Mouse (Mus musculus) midbrain, embryonic 15.5 days (tissue): ENCODE results near the gene Gcnt4. TPM values are rescaled to one million over a fixed set of nuclear protein-coding genes. Genes with fewer than 3 reads are reported as not detected.

Experiments
- ATAC-seq: fragments of 200-750 bp; cut with Nextera tagmentation; replicated peaks from 2 replicates; pipeline ENCODE4 v1.8.0; 2017; ENCODE audit warnings: moderate TSS enrichment
- H3K27ac ChIP-seq: fragments of 300-500 bp; sonication (generic); 2 replicates; pipeline ENCODE4 v1.5.1; 2015; ENCODE audit warnings: mild to moderate bottlenecking, inconsistent platforms
- H3K27me3 ChIP-seq: fragments of 300-500 bp; sonication (generic); replicated peaks from 2 replicates; pipeline ENCODE4 v1.6.1; 2015; ENCODE audit warnings: inconsistent platforms
- H3K36me3 ChIP-seq: fragments of 300-500 bp; sonication (generic); replicated peaks from 2 replicates; pipeline ENCODE4 v1.6.1; 2015; ENCODE audit warnings: inconsistent platforms
- H3K4me1 ChIP-seq: fragments of 300-500 bp; sonication (generic); 2 replicates; pipeline ENCODE4 v1.6.1; 2015; ENCODE audit warnings: inconsistent platforms
- H3K4me2 ChIP-seq: fragments of 300-500 bp; sonication (generic); 2 replicates; pipeline ENCODE4 v1.6.1; 2015; ENCODE audit warnings: inconsistent platforms, mild to moderate bottlenecking, moderate library complexity
- H3K4me3 ChIP-seq: fragments of 300-500 bp; sonication (generic); 2 replicates; pipeline ENCODE4 v1.5.1; 2015; ENCODE audit warnings: mild to moderate bottlenecking, inconsistent platforms
- H3K9ac ChIP-seq: fragments of 300-500 bp; sonication (generic); 2 replicates; pipeline ENCODE4 v1.6.1; 2015; ENCODE audit warnings: mild to moderate bottlenecking, inconsistent platforms
- H3K9me3 ChIP-seq: fragments of 300-500 bp; sonication (generic); 2 replicates; pipeline ENCODE4 v1.6.1; 2016; ENCODE audit warnings: inconsistent platforms
- WGBS: fragments of 180-500 bp; shearing (Covaris S2); methylation state at CpG from one replicate; pipeline ENCODE4 v1.1.7; 2015; ENCODE audit warnings: mixed read lengths; 5-methylcytosine and 5-hydroxymethylcytosine counted together
- polyA plus RNA-seq: library from polyadenylated mRNA; unstranded; fragments of >200 nt; fragmentation: Nextera tagmentation; extraction: Ambion mirVana; gene quantifications from 2 replicates; pipeline ENCODE4 v1.2.1, GENCODE M21; 2015

Gcnt4 gene
- polyA plus RNA-seq, 1 experiment from 2014 or later, result 0.14 TPM

- Histone ChIP-seq H3K36me3 (no peaks in the 10 kb centered on the region), H3K4me3 (no peak overlapping the region), H3K27me3 (no peaks in the 10 kb centered on the region), H3K4me1 (no peaks in the 10 kb centered on the region), H3K9me3 (no peaks in the 10 kb centered on the region), H3K9ac (no peak overlapping the region), H3K4me2 (no peak overlapping the region), H3K27ac (no peak overlapping the region)
- no peak for ATAC-seq
- WGBS, result 63% methylated on average over 26 of the region's 26 CpGs
Observed at GRCm38 (mm10) chr13:96983251-96984126, 59.0 kb downstream of the Gcnt4 start.

GRCm38 (mm10) chr13:96984688-96985087 lies 60.2 kb downstream of the Gcnt4 start:
- Histone ChIP-seq H3K4me2 (no peak overlapping the region), H3K9ac (no peak overlapping the region), H3K27me3 (no peaks in the 10 kb centered on the region), H3K9me3 (no peaks in the 10 kb centered on the region), H3K4me1 (no peaks in the 10 kb centered on the region), H3K4me3 (no peak overlapping the region), H3K36me3 (no peaks in the 10 kb centered on the region), H3K27ac (no peak overlapping the region)
- no peak for ATAC-seq
- WGBS, result 78% methylated on average over 5 of the region's 5 CpGs

- no peaks in the 10 kb centered on the region for H3K36me3 ChIP-seq
- H3K4me3 ChIP-seq, result no peak overlapping the region
- H3K9me3 ChIP-seq, result no peaks in the 10 kb centered on the region
- no peaks in the 10 kb centered on the region for H3K4me1 ChIP-seq
- 54% methylated on average over 12 of the region's 12 CpGs for WGBS
- no peak overlapping the region for H3K4me2 ChIP-seq
- H3K9ac ChIP-seq, result no peak overlapping the region
- no peak overlapping the region for H3K27ac ChIP-seq
- no peak for ATAC-seq
- no peaks in the 10 kb centered on the region for H3K27me3 ChIP-seq
Observed at GRCm38 (mm10) chr13:96985599-96986275, 61.2 kb downstream of the Gcnt4 start.

DNA sequence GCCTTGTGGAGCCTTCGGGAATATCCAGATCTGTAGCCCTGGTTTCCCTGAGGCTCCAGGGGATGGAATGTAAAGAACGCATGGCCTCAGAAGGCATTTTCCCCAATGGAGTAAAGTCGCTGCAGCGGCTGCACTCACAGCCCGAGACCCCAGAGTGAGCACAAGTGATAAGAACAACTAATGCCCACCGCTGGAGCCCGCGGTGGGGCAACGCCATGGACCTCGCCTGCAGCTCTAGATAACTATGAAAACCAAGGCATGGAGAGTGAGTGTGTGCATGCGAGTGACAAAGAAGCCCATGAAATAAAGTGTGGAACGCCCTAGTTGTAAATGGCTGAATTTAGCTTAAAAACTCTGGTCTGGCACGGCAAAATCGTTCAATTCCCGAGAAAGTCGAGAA lies 64.6 kb downstream of the Gcnt4 start:
- Histone ChIP-seq H3K4me2 (no peak overlapping the region), H3K27ac (no peak overlapping the region), H3K4me3 (no peak overlapping the region), H3K4me1 (no peaks in the 10 kb centered on the region), H3K9ac (no peak overlapping the region), H3K36me3 (no peaks in the 10 kb centered on the region), H3K27me3 (no peaks in the 10 kb centered on the region), H3K9me3 (no peaks in the 10 kb centered on the region)
- ATAC-seq, result no peak
- WGBS, result 96% methylated on average over 16 of the region's 16 CpGs

- Histone ChIP-seq H3K4me2 (no peak overlapping the region), H3K27me3 (no peaks in the 10 kb centered on the region), H3K4me1 (no peaks in the 10 kb centered on the region), H3K4me3 (no peak overlapping the region), H3K27ac (no peak overlapping the region), H3K36me3 (no peaks in the 10 kb centered on the region), H3K9me3 (no peaks in the 10 kb centered on the region), H3K9ac (no peak overlapping the region)
- WGBS, result 92% methylated on average over 3 of the region's 3 CpGs
- ATAC-seq, result no peak
Observed at GRCm38 (mm10) chr13:96990045-96990444, 65.6 kb downstream of the Gcnt4 start.

DNA sequence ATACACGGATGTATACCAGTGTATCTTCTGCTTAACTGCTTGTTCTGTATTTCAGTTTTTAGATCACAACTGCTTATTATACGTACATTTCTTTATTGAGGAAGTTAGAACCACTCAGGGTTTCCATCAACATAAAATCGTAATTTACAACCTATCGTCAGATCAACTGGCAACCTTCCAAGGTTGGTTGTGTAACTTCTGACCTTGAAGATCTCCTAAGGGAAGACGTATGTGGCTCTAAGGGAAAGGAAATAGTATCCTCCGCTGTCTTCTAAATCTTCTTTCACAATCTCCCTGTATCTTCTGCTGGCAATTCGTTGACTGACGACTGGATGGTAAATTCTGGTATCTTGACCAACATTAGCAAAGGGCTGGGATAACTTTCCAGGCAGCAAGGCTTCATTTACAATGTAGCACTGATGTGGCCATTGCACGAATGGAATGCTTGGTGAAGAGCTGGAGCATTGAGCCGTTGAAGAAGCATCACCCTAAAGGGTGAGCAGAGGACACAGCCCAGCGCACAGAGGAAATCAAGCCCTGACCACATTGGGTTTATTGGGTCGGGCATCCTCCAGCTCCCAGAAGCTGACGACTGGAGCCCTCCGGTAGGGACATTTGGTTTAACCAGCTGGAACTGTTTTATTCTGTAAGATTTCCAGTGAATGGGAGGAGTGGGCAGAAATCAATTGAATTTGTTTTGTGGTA lies 66.2 kb downstream of the Gcnt4 start:
- Histone ChIP-seq H3K27ac (no peak overlapping the region), H3K36me3 (no peaks in the 10 kb centered on the region), H3K4me1 (no peaks in the 10 kb centered on the region), H3K27me3 (no peaks in the 10 kb centered on the region), H3K9ac (no peak overlapping the region), H3K4me2 (no peak overlapping the region), H3K9me3 (no peaks in the 10 kb centered on the region), H3K4me3 (no peak overlapping the region)
- 77% methylated on average over 14 of the region's 14 CpGs for WGBS
- ATAC-seq, result no peak

DNA sequence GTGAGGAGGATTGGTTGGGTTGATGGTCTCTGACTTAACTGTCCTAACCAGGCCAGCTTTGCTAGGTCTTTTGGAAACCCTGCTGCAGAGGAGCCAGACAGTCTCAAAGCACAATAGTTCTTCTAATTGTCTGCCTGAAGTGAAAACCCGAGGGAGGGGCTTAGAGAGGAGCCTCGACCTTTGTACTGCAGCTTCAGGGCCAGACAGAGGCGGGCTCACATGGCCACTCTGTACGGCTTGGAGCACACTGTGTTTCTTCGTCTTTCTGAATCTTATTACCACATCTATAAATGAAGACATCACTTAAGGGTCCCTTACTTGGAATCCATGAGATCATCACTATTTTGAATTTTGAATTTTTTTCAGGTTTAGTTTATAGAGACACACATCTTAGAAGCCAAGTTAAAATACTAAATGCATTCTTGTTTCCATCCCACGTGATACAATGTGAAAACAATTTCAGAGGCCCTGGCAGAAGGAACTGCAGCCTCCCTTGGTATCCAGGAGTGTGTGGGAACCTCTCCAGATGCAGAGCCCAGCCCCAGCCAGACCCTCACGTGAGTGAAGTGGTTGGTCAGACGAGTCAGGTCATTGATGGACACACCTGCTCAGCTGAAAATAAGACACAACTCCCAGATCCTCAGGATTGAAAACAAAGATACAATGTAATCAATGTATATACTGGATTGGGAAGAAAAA lies 69.0 kb downstream of the Gcnt4 start:
- no peak for ATAC-seq
- Histone ChIP-seq H3K9me3 (no peaks in the 10 kb centered on the region), H3K4me2 (no peak overlapping the region), H3K27me3 (no peaks in the 10 kb centered on the region), H3K4me3 (no peak overlapping the region), H3K9ac (no peak overlapping the region), H3K27ac (no peak overlapping the region), H3K4me1 (no peaks in the 10 kb centered on the region), H3K36me3 (no peaks in the 10 kb centered on the region)
- WGBS, result 36% methylated on average over 8 of the region's 8 CpGs

DNA sequence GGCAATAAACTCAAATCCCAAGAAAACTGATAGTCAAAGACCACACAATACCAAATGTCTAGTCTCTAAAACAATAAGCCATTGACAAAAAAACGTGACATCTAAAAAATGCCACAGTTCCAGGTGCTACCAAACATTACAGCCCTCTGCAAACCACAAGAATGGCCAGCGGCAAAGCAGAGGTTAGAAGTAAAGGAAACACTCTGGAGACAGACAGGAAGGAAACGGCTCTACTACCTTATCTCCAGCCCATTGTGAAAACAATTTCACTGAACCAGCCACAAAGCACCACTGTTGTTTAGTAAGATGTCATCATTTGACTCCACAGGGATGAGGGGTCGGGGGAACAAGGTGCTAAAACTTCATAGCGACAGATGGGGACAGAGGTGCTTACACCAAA lies 70.8 kb downstream of the Gcnt4 start:
- Histone ChIP-seq H3K4me2 (no peak overlapping the region), H3K4me3 (no peak overlapping the region), H3K27me3 (no peaks in the 10 kb centered on the region), H3K4me1 (no peaks in the 10 kb centered on the region), H3K9me3 (no peaks in the 10 kb centered on the region), H3K36me3 (no peaks in the 10 kb centered on the region), H3K27ac (no peak overlapping the region), H3K9ac (no peak overlapping the region)
- ATAC-seq, result no peak
- 83% methylated on average over 5 of the region's 5 CpGs for WGBS

GRCm38 (mm10) chr13:96997080-96997479 lies 72.6 kb downstream of the Gcnt4 start:
- ATAC-seq, result no peak
- no peak overlapping the region for H3K9ac ChIP-seq

More at GRCm38 (mm10) chr13:96997080-96997479, 72.6 kb downstream of the Gcnt4 start:
- Histone ChIP-seq H3K4me1 (no peaks in the 10 kb centered on the region), H3K27me3 (no peaks in the 10 kb centered on the region), H3K4me2 (no peak overlapping the region), H3K27ac (no peak overlapping the region), H3K4me3 (no peak overlapping the region), H3K9me3 (no peaks in the 10 kb centered on the region), H3K36me3 (no peaks in the 10 kb centered on the region)
- 55% methylated on average over 1 of the region's 1 CpGs for WGBS

Other genes starting within 250 kb of the Gcnt4 start
- 0.04 and 0.06 TPM in 2 replicates for gene Ankrd31, start 176.4 kb upstream of the Gcnt4 start, polyA plus RNA-seq
- gene 1700029F12Rik, start 109.7 kb downstream of the Gcnt4 start, polyA plus RNA-seq, result not detected in 2 replicates
- gene Fam169a, start 142.6 kb downstream of the Gcnt4 start, polyA plus RNA-seq, result 27.2 and 31.7 TPM in 2 replicates
- 0.64 and 0.77 TPM in 2 replicates for gene Gm6169, start 174.5 kb downstream of the Gcnt4 start, polyA plus RNA-seq
- gene Gfm2, start 213.2 kb downstream of the Gcnt4 start, polyA plus RNA-seq, result 31.4 and 36.4 TPM in 2 replicates
- 33.0 and 35.2 TPM in 2 replicates for gene Nsa2, start 213.2 kb downstream of the Gcnt4 start, polyA plus RNA-seq